Mouse (Mus musculus) hindbrain, embryonic 16.5 days (tissue): ENCODE measurements at regions not wholly inside any gene's neighbourhood (a gene's known extent, or its start where the extent isn't known, plus 50 kb on each side); places are given as distances from the start of the nearest gene placed in this dataset.

ENCODE experiments used
- ATAC-seq: fragments of 200-750 bp; cut with Nextera tagmentation; 2 replicates; pipeline ENCODE4 v1.8.0; 2017; ENCODE audit warnings: moderate TSS enrichment, moderate library complexity
- H3K27ac ChIP-seq: fragments of 300-500 bp; sonication (generic); 2 replicates; pipeline ENCODE4 v1.5.1; 2014; ENCODE audit warnings: low read depth, mild to moderate bottlenecking, control low read depth, low read length, moderate library complexity
- H3K27me3 ChIP-seq: fragments of 300-500 bp; sonication (generic); replicated peaks from 2 replicates; pipeline ENCODE4 v1.6.1; 2014; ENCODE audit warnings: low read length; ENCODE audit not compliant: control insufficient read depth, insufficient read depth
- H3K36me3 ChIP-seq: fragments of 300-500 bp; sonication (generic); 2 replicates; pipeline ENCODE4 v1.6.1; 2014; ENCODE audit warnings: mild to moderate bottlenecking, low read length, moderate library complexity, mixed read lengths; ENCODE audit not compliant: control insufficient read depth, insufficient read depth
- H3K4me1 ChIP-seq: fragments of 300-500 bp; sonication (generic); 2 replicates; pipeline ENCODE4 v1.6.1; 2014; ENCODE audit warnings: low read depth, low read length; ENCODE audit not compliant: control insufficient read depth, insufficient read depth
- H3K4me2 ChIP-seq: fragments of 300-500 bp; sonication (generic); 2 replicates; pipeline ENCODE4 v1.6.1; 2014; ENCODE audit warnings: mild to moderate bottlenecking, low read length, control low read depth, moderate library complexity
- H3K4me3 ChIP-seq: fragments of 300-500 bp; sonication (generic); 2 replicates; pipeline ENCODE4 v1.5.1; 2014; ENCODE audit warnings: mild to moderate bottlenecking, low read length, control low read depth, moderate library complexity
- H3K9ac ChIP-seq: fragments of 300-500 bp; sonication (generic); 2 replicates; pipeline ENCODE4 v1.6.1; 2014; ENCODE audit warnings: low read depth, mild to moderate bottlenecking, control low read depth, low read length, moderate library complexity
- H3K9me3 ChIP-seq: fragments of 300-500 bp; sonication (generic); 2 replicates; pipeline ENCODE4 v1.6.1; 2014; ENCODE audit warnings: mild to moderate bottlenecking, low read length, moderate library complexity; ENCODE audit not compliant: control insufficient read depth
- WGBS: fragments of 180-500 bp; shearing (Covaris S2); extraction: QIAGEN DNeasy Blood & Tissue Kit; methylation state at CpG from one replicate; pipeline ENCODE4 v1.1.7; 2014; 5-methylcytosine and 5-hydroxymethylcytosine counted together

GRCm38 (mm10) chr13:107100116-107100515 is 78.2 kb upstream of the Kif2a start:
- no peak overlapping the region for H3K4me2 ChIP-seq
- H3K4me1 ChIP-seq = no peaks in the 10 kb centered on the region; the same call in 1 of the 2 replicates
- no peaks in the 10 kb centered on the region for H3K27me3 ChIP-seq
- H3K4me3 ChIP-seq = no peak overlapping the region
- no peak overlapping the region for H3K9ac ChIP-seq
- ATAC-seq = no peak
- H3K36me3 ChIP-seq = no peaks in the 10 kb centered on the region
- no peaks in the 10 kb centered on the region for H3K9me3 ChIP-seq
- WGBS = 63% methylated on average over 3 of the region's 3 CpGs
- no peak overlapping the region for H3K27ac ChIP-seq

GRCm38 (mm10) chr13:107097005-107097404 is 75.1 kb upstream of the Kif2a start:
- Histone ChIP-seq H3K4me3 (no peak overlapping the region), H3K27ac (no peak overlapping the region), H3K36me3 (no peaks in the 10 kb centered on the region), H3K9me3 (no peaks in the 10 kb centered on the region), H3K27me3 (no peaks in the 10 kb centered on the region), H3K4me2 (no peak overlapping the region), H3K9ac (no peak overlapping the region), H3K4me1 (no peaks in the 10 kb centered on the region; the same call in 1 of the 2 replicates)
- no peak for ATAC-seq
- WGBS = 85% methylated on average over 4 of the region's 4 CpGs

- Histone ChIP-seq H3K36me3 (no peaks in the 10 kb centered on the region), H3K4me3 (no peak overlapping the region), H3K4me2 (no peak overlapping the region), H3K9ac (no peak overlapping the region), H3K4me1 (no peaks in the 10 kb centered on the region), H3K9me3 (no peaks in the 10 kb centered on the region), H3K27ac (no peak overlapping the region), H3K27me3 (no peaks in the 10 kb centered on the region)
- no peak for ATAC-seq
- WGBS = 80% methylated on average over 11 of the region's 11 CpGs
These were observed 73.2 kb upstream of the Kif2a start for GRCm38 (mm10) chr13:107094976-107095716.

GRCm38 (mm10) chr13:107094487-107094886 is 72.6 kb upstream of the Kif2a start:
- no peaks in the 10 kb centered on the region for H3K4me1 ChIP-seq
- H3K36me3 ChIP-seq = no peaks in the 10 kb centered on the region
- WGBS = 83% methylated on average over 11 of the region's 11 CpGs
- H3K4me2 ChIP-seq = no peak overlapping the region
- no peak overlapping the region for H3K4me3 ChIP-seq
- no peak for ATAC-seq
- no peaks in the 10 kb centered on the region for H3K9me3 ChIP-seq
- no peaks in the 10 kb centered on the region for H3K27me3 ChIP-seq
- H3K9ac ChIP-seq = no peak overlapping the region
- H3K27ac ChIP-seq = no peak overlapping the region

GRCm38 (mm10) chr13:107093683-107094082 is 71.8 kb upstream of the Kif2a start:
- Histone ChIP-seq H3K36me3 (no peaks in the 10 kb centered on the region), H3K4me1 (no peaks in the 10 kb centered on the region), H3K4me3 (no peak overlapping the region), H3K4me2 (no peak overlapping the region), H3K27ac (no peak overlapping the region), H3K9me3 (no peaks in the 10 kb centered on the region), H3K27me3 (no peaks in the 10 kb centered on the region), H3K9ac (no peak overlapping the region)
- no peak for ATAC-seq
- WGBS = 89% methylated on average over 2 of the region's 2 CpGs

- 68% methylated on average over 1 of the region's 1 CpGs for WGBS
- no peak for ATAC-seq
These were observed 66.3 kb upstream of the Kif2a start for GRCm38 (mm10) chr13:107088198-107088597.

GRCm38 (mm10) chr13:107087355-107087754 is 65.4 kb upstream of the Kif2a start:
- Histone ChIP-seq H3K9me3 (no peaks in the 10 kb centered on the region), H3K4me1 (no peaks in the 10 kb centered on the region), H3K9ac (no peak overlapping the region), H3K4me2 (no peak overlapping the region), H3K27ac (no peak overlapping the region), H3K36me3 (no peaks in the 10 kb centered on the region), H3K27me3 (no peaks in the 10 kb centered on the region), H3K4me3 (no peak overlapping the region)
- no peak for ATAC-seq
- WGBS = 73% methylated on average over 6 of the region's 6 CpGs

More at GRCm38 (mm10) chr13:107088198-107088597, 66.3 kb upstream of the Kif2a start:
- H3K27ac ChIP-seq = no peak overlapping the region
- H3K4me1 ChIP-seq = no peaks in the 10 kb centered on the region
- H3K4me3 ChIP-seq = no peak overlapping the region
- no peaks in the 10 kb centered on the region for H3K9me3 ChIP-seq
- no peaks in the 10 kb centered on the region for H3K36me3 ChIP-seq
- no peak overlapping the region for H3K9ac ChIP-seq
- H3K4me2 ChIP-seq = no peak overlapping the region
- H3K27me3 ChIP-seq = no peaks in the 10 kb centered on the region

GRCm38 (mm10) chr13:107078085-107078484 is 56.2 kb upstream of the Kif2a start:
- Histone ChIP-seq H3K27me3 (no peaks in the 10 kb centered on the region), H3K9ac (no peak overlapping the region), H3K4me3 (no peak overlapping the region), H3K4me2 (no peak overlapping the region), H3K27ac (no peak overlapping the region), H3K4me1 (peaks cover 2% of the 10 kb centered on the region), H3K9me3 (no peaks in the 10 kb centered on the region), H3K36me3 (no peaks in the 10 kb centered on the region)
- WGBS = 83% methylated on average over 1 of the region's 1 CpGs
- ATAC-seq = no peak

GRCm38 (mm10) chr13:107074917-107075316 is 53.0 kb upstream of the Kif2a start:
- WGBS = 88% methylated on average over 4 of the region's 4 CpGs
- Histone ChIP-seq H3K4me2 (no peak overlapping the region), H3K4me3 (no peak overlapping the region), H3K27me3 (no peaks in the 10 kb centered on the region), H3K36me3 (no peaks in the 10 kb centered on the region), H3K9me3 (no peaks in the 10 kb centered on the region), H3K27ac (no peak overlapping the region), H3K9ac (no peak overlapping the region), H3K4me1 (peaks cover 10% of the 10 kb centered on the region)
- ATAC-seq = no peak
